10 mouse cellular contexts compared by ENCODE assay signal in genomic region chr5:66756821-66757705, GRCm38 (mm10). TPM values are rescaled to one million over a fixed set of nuclear protein-coding genes. Genes with fewer than 3 reads are reported as not detected.
DNase-seq lines count a peak whose midpoint lies in the region; ATAC-seq lines count a peak whose summit lies in the region.
"Had no signal": no experiment of that assay in that cellular context is flagged by ENCODE, and none has a peak within 500 bp of the region (broad histone marks: within the 10 kb centered on the region; RNA-seq: fewer than 3 reads in every experiment).

No protein-coding gene starts in this region.

- H3K27me3 ChIP-seq in hindbrain, embryonic 12.5 days: no peaks in the 10 kb centered on the region
- H3K27me3 ChIP-seq in neural tube, embryonic 14.5 days (ENCODE audit: control insufficient read depth, insufficient read depth, low read length): no peaks in the 10 kb centered on the region

- H3K9me3 ChIP-seq in hindbrain, embryonic 12.5 days (replicated peaks): no peaks in the 10 kb centered on the region
- H3K9me3 ChIP-seq in neural tube, embryonic 14.5 days (ENCODE audit: control insufficient read depth, low read length): no peaks in the 10 kb centered on the region

- H3K27ac ChIP-seq in hindbrain, embryonic 12.5 days: peak overlapping the region; percentile 12; the same call in 1 of the 2 replicates
- H3K27ac ChIP-seq in neural tube, embryonic 14.5 days (ENCODE audit: low read depth, low read length): peak overlapping the region; percentile 7; the same call in 1 of the 2 replicates
- H3K27ac ChIP-seq: macrophage had no signal

- DNase-seq in kidney, postnatal 14 days: peak; percentile 10
- DNase-seq in kidney, postnatal 4 days: no peak
- peak; percentile 14 for DNase-seq in adipocyte (ENCODE audit: low spot score)
- DNase-seq in thymus, postnatal 25 days: no peak
- DNase-seq in urinary bladder, adult 2 months (ENCODE audit: low spot score): no peak

- H3K4me3 ChIP-seq in hindbrain, embryonic 12.5 days: no peak overlapping the region
- H3K4me3 ChIP-seq in neural tube, embryonic 14.5 days (ENCODE audit: low read depth, low read length): no peak overlapping the region

- no peak overlapping the region; the same call in 1 of the 2 replicates for H3K9ac ChIP-seq in hindbrain, embryonic 12.5 days
- no peak overlapping the region for H3K9ac ChIP-seq in neural tube, embryonic 14.5 days (replicated peaks; ENCODE audit: low read depth, low read length)

- no peak overlapping the region for H3K4me2 ChIP-seq in hindbrain, embryonic 12.5 days (replicated peaks)
- H3K4me2 ChIP-seq in neural tube, embryonic 14.5 days (ENCODE audit: low read depth, low read length): no peak overlapping the region
- H3K4me2 ChIP-seq: heart, embryonic 11.5 days had no signal

- peak; percentile 89 for ATAC-seq in hindbrain, embryonic 12.5 days (ENCODE audit: low FRiP score)
- ATAC-seq in neural tube, embryonic 14.5 days (ENCODE audit: low read depth): peak; percentile 92
- ATAC-seq: intestine, embryonic 16.5 days had no signal

- peaks cover 22% of the 10 kb centered on the region for H3K4me1 ChIP-seq in hindbrain, embryonic 12.5 days
- 0 out of 2 replicates have a peak, but pooled peaks cover 5% of the 10 kb centered on the region for H3K4me1 ChIP-seq in neural tube, embryonic 14.5 days (ENCODE audit: control insufficient read depth, insufficient read depth, low read length)

- WGBS in hindbrain, embryonic 12.5 days: 69% methylated on average over 10 of the region's 10 CpGs
- WGBS in neural tube, embryonic 14.5 days: 56% methylated on average over 10 of the region's 10 CpGs

- no peaks in the 10 kb centered on the region for H3K36me3 ChIP-seq in hindbrain, embryonic 12.5 days
- no peaks in the 10 kb centered on the region for H3K36me3 ChIP-seq in neural tube, embryonic 14.5 days (ENCODE audit: control insufficient read depth, insufficient read depth, low read length)

RNA-seq across cellular contexts. Expression of gene Limch1, which starts 11.4 kb away (rescaled TPM):
- 64.0 and 64.9 TPM in 2 replicates for polyA plus RNA-seq in hindbrain, embryonic 12.5 days (2016; fragmentation: Nextera tagmentation; extraction: Ambion mirVana)
- polyA plus RNA-seq in neural tube, embryonic 14.5 days (2014; fragmentation: Nextera tagmentation; extraction: Ambion mirVana): 81.8 and 84.9 TPM in 2 replicates
- 4.2 and 7.3 TPM in 2 replicates for polyA plus RNA-seq in urinary bladder, adult 2 months (2012; rRNA removed)
- polyA plus RNA-seq: macrophage had no signal

Comparison
In these comparisons a context has a peak if more than half of its experiments do, and no peak if none do; other contexts are left out.
1. DNase-seq: peak in kidney, postnatal 14 days (single experiment) and adipocyte (single experiment); none in kidney, postnatal 4 days (0 of 2), thymus, postnatal 25 days (single experiment) and urinary bladder, adult 2 months (single experiment).